Mouse (Mus musculus): ENCODE measurements around the gene Ccdc18. TPM values are rescaled to one million over a fixed set of nuclear protein-coding genes. Genes with fewer than 3 reads are reported as not detected.
"Not testable (repeated sequence)": the region's sequence is repeated elsewhere in the genome, so short reads cannot be mapped to it uniquely, and the experiment has no call there.

Ccdc18 gene
- total RNA-seq, 2 experiments from 2014 or later: not detected

- intact Hi-C loops (cut with DNase I): loop anchor here (1.0 kb wide), 1 partner anchor 129 kb away; no protein-coding TSS in a partner anchor
- peak; percentile 70 for TF ChIP-seq CTCF (IDR thresholded peaks at IDR 0.05)
Observed at GRCm38 (mm10) chr5:108163695-108164094, 31.0 kb downstream of the Ccdc18 start.

GRCm38 (mm10) chr5:108184050-108184449 is 51.4 kb downstream of the Ccdc18 start:
- no peak for TF ChIP-seq CTCF (IDR thresholded peaks at IDR 0.05)
- no peak for DNase-seq
- Histone ChIP-seq H3K4me3 (no peak overlapping the region), H3K27ac (no peak overlapping the region)
- intact Hi-C loops (cut with DNase I): no loop called here

More at GRCm38 (mm10) chr5:108163695-108164094, 31.0 kb downstream of the Ccdc18 start:
- H3K27ac ChIP-seq: no peak overlapping the region
- peak; percentile 37 for DNase-seq
- no peak overlapping the region for H3K4me3 ChIP-seq

GRCm38 (mm10) chr5:108188967-108189366 is 56.3 kb downstream of the Ccdc18 start:
- Histone ChIP-seq H3K27ac (no peak overlapping the region), H3K4me3 (no peak overlapping the region)
- no peak for DNase-seq
- intact Hi-C loops (cut with DNase I): no loop called here
- TF ChIP-seq CTCF (IDR thresholded peaks at IDR 0.05): peak; percentile 16; the same call in 1 of the 2 replicates

- H3K4me3 ChIP-seq: no peak overlapping the region
- intact Hi-C loops (cut with DNase I): no loop called here
- H3K27ac ChIP-seq: no peak overlapping the region
- TF ChIP-seq CTCF (IDR thresholded peaks at IDR 0.05): peak; percentile 8; the same call in 1 of the 2 replicates
- DNase-seq: no peak
Observed at GRCm38 (mm10) chr5:108206008-108206407, 73.3 kb downstream of the Ccdc18 start.

GRCm38 (mm10) chr5:108211512-108211911 is 78.8 kb downstream of the Ccdc18 start:
- Histone ChIP-seq H3K4me3 (no peak overlapping the region), H3K27ac (no peak overlapping the region)
- TF ChIP-seq CTCF (IDR thresholded peaks at IDR 0.05): no peak
- intact Hi-C loops (cut with DNase I): no loop called here
- DNase-seq: no peak

- intact Hi-C loops (cut with DNase I): no loop called here
- H3K4me3 ChIP-seq: no peak overlapping the region
- no peak overlapping the region for H3K27ac ChIP-seq
- TF ChIP-seq CTCF (IDR thresholded peaks at IDR 0.05): no peak
- DNase-seq: no peak
Observed at GRCm38 (mm10) chr5:108214928-108215327, 82.3 kb downstream of the Ccdc18 start.

GRCm38 (mm10) chr5:108224077-108224476 is 91.4 kb downstream of the Ccdc18 start:
- intact Hi-C loops (cut with DNase I): no loop called here

GRCm38 (mm10) chr5:108226159-108226558 is 93.5 kb downstream of the Ccdc18 start:
- TF ChIP-seq CTCF (IDR thresholded peaks at IDR 0.05): no peak
- intact Hi-C loops (cut with DNase I): no loop called here
- no peak for DNase-seq
- H3K4me3 ChIP-seq: no peak overlapping the region
- no peak overlapping the region for H3K27ac ChIP-seq

More at GRCm38 (mm10) chr5:108224077-108224476, 91.4 kb downstream of the Ccdc18 start:
- Histone ChIP-seq H3K4me3 (no peak overlapping the region), H3K27ac (no peak overlapping the region)
- DNase-seq: no peak
- TF ChIP-seq CTCF (IDR thresholded peaks at IDR 0.05): no peak

- no peak for TF ChIP-seq CTCF (IDR thresholded peaks at IDR 0.05)
- no peak for DNase-seq
- no peak overlapping the region for H3K4me3 ChIP-seq
- no peak overlapping the region for H3K27ac ChIP-seq
- intact Hi-C loops (cut with DNase I): no loop called here
Observed at GRCm38 (mm10) chr5:108246314-108246765, 113.7 kb downstream of the Ccdc18 start.

- no peak for TF ChIP-seq CTCF (IDR thresholded peaks at IDR 0.05)
- Histone ChIP-seq H3K27ac (no peak overlapping the region), H3K4me3 (no peak overlapping the region)
- intact Hi-C loops (cut with DNase I): no loop called here
- no peak for DNase-seq
Observed at GRCm38 (mm10) chr5:108250033-108250432, 117.4 kb downstream of the Ccdc18 start.

GRCm38 (mm10) chr5:108255259-108255658 is 122.6 kb downstream of the Ccdc18 start:
- DNase-seq: no peak
- intact Hi-C loops (cut with DNase I): no loop called here
- H3K27ac ChIP-seq: no peak overlapping the region
- no peak for TF ChIP-seq CTCF (IDR thresholded peaks at IDR 0.05)
- H3K4me3 ChIP-seq: no peak overlapping the region

GRCm38 (mm10) chr5:108262722-108263121 is 130.0 kb downstream of the Ccdc18 start:
- DNase-seq: peak; percentile 35
- Histone ChIP-seq H3K27ac (0 out of 2 replicates have a peak overlapping the region, but pooled peaks have one; percentile 21), H3K4me3 (peak overlapping the region; percentile 40)
- intact Hi-C loops (cut with DNase I): no loop called here
- no peak for TF ChIP-seq CTCF (IDR thresholded peaks at IDR 0.05)

- H3K27ac ChIP-seq; intact Hi-C loops (cut with DNase I); DNase-seq; H3K4me3 ChIP-seq: not testable (repeated sequence)
Observed at GRCm38 (mm10) chr5:108263785-108264184, 131.1 kb downstream of the Ccdc18 start.

- no peak for DNase-seq
- H3K4me3 ChIP-seq: no peak overlapping the region
- no peak overlapping the region for H3K27ac ChIP-seq
- intact Hi-C loops (cut with DNase I): loop anchor here (5.0 kb wide), 1 partner anchor 365 kb away; the partner anchor contains the start of gene Rpl5
- TF ChIP-seq CTCF (IDR thresholded peaks at IDR 0.05): no peak
Observed at GRCm38 (mm10) chr5:108266990-108267389, 134.3 kb downstream of the Ccdc18 start.

Measured in gastrocnemius, adult 2 months (tissue).